1 mouse cellular context compared by ENCODE assay signal in genomic region chr15:99278271-99278670, GRCm38 (mm10).
TF ChIP-seq lines count a peak whose summit lies in the region.

No protein-coding gene starts in this region.

TF ChIP-seq in myocyte, 11 proteins besides CTCF, POLR2A, EP300 and RAD21:
- TF ChIP-seq MYOG (IDR thresholded peaks at IDR 0.05; ENCODE audit: control insufficient read depth in 1 of 3, insufficient read depth in 1 of 3, insufficient read length in 2 of 3, low read depth in 2 of 3) (peak in 1 of 3 experiments; percentile 57), TCF12 (IDR thresholded peaks at IDR 0.05; ENCODE audit: insufficient read depth, poor library complexity, severe bottlenecking) (no peak), MYOD1 (IDR thresholded peaks at IDR 0.05; ENCODE audit: control insufficient read depth in 1 of 3, insufficient read length in 2 of 3, low read depth in 2 of 3) (peak in 2 of 3 experiments; percentile 31 to 32), E2F4 (IDR thresholded peaks at IDR 0.05; ENCODE audit: insufficient read depth) (no peak)
